Mouse (Mus musculus): ENCODE data around the gene Derl3.

- TF ChIP-seq CTCF (IDR thresholded peaks at IDR 0.05; ENCODE audit: insufficient read depth, low read depth, low read length) (no peak), POLR2A (IDR thresholded peaks at IDR 0.05; ENCODE audit: insufficient read depth, low read depth, low read length) (no peak)
Measured at GRCm38 (mm10) chr10:75893089-75893750, at the start of gene Derl3.

All from olfactory bulb, adult 2 months (tissue).